Mouse (Mus musculus) heart, postnatal 0 days (tissue): ENCODE results near the gene Kcnk12. TPM values are rescaled to one million over a fixed set of nuclear protein-coding genes. Genes with fewer than 3 reads are reported as not detected.

Experiments
- ATAC-seq: fragments of 200-750 bp; cut with Nextera tagmentation; 2 replicates; pipeline ENCODE4 v1.8.0; 2017; ENCODE audit warnings: low read depth, moderate number of reproducible peaks, moderate library complexity; ENCODE audit not compliant: insufficient read depth
- DNase-seq: peaks from one replicate; pipeline ENCODE4 v3.0.0-alpha.2; 2016; ENCODE audit warnings: low spot score
- H3K27ac ChIP-seq: fragments of 300-500 bp; sonication (generic); 2 replicates; pipeline ENCODE4 v1.5.1; 2014; ENCODE audit warnings: low read depth, mild to moderate bottlenecking
- H3K27me3 ChIP-seq: fragments of 300-500 bp; sonication (generic); 2 replicates; pipeline ENCODE4 v1.6.1; 2014; ENCODE audit warnings: low read length, mixed read lengths; ENCODE audit not compliant: control insufficient read depth, insufficient read depth
- H3K36me3 ChIP-seq: fragments of 300-500 bp; sonication (generic); replicated peaks from 2 replicates; pipeline ENCODE4 v1.6.1; 2014; ENCODE audit warnings: low read length, mixed read lengths; ENCODE audit not compliant: control insufficient read depth, insufficient read depth
- H3K4me1 ChIP-seq: fragments of 300-500 bp; sonication (generic); 2 replicates; pipeline ENCODE4 v1.6.1; 2014; ENCODE audit warnings: antibody characterized with exemption; ENCODE audit not compliant: control insufficient read depth, insufficient read depth
- H3K4me2 ChIP-seq: fragments of 300-500 bp; sonication (generic); 2 replicates; pipeline ENCODE4 v1.6.1; 2014; ENCODE audit warnings: low read depth, mild to moderate bottlenecking, low read length, moderate library complexity
- H3K4me3 ChIP-seq: fragments of 300-500 bp; sonication (generic); 2 replicates; pipeline ENCODE4 v1.5.1; 2014; ENCODE audit warnings: low read depth, low read length
- H3K9ac ChIP-seq: fragments of 300-500 bp; sonication (generic); replicated peaks from 2 replicates; pipeline ENCODE4 v1.6.1; 2014; ENCODE audit warnings: low read depth, low read length, mixed read lengths
- H3K9me3 ChIP-seq: fragments of 300-500 bp; sonication (generic); replicated peaks from 2 replicates; pipeline ENCODE4 v1.6.1; 2016; ENCODE audit warnings: low read length; ENCODE audit not compliant: control insufficient read depth
- CTCF ChIP-seq: IDR thresholded peaks from 2 replicates; pipeline ENCODE4 v1.5.1; 2016; ENCODE audit warnings: antibody characterized with exemption, control low read depth, low read depth
- EP300 ChIP-seq: IDR thresholded peaks from 2 replicates; pipeline ENCODE4 v1.6.1; 2016; ENCODE audit warnings: antibody characterized with exemption, low read depth
- WGBS: fragments of 180-500 bp; shearing (Covaris S2); extraction: QIAGEN DNeasy Blood & Tissue Kit; methylation state at CpG from one replicate; pipeline ENCODE4 v1.1.7; 2014; 5-methylcytosine and 5-hydroxymethylcytosine counted together
- polyA plus RNA-seq: library from polyadenylated mRNA; unstranded; fragments of >200 nt; fragmentation: Nextera tagmentation; extraction: Ambion mirVana; gene quantifications from 2 replicates; pipeline ENCODE4 v1.2.1, GENCODE M21; 2015
- total RNA-seq: library from RNA; depleted of rRNA; stranded (reverse); fragments of >200 nt; gene quantifications from 2 replicates; pipeline ENCODE4 v1.2.3, GENCODE M21; 2014; ENCODE audit warnings: low replicate concordance; rRNA removed

Gene Kcnk12
- total RNA-seq (not detected in 2 replicates), polyA plus RNA-seq (not detected in 2 replicates)

DNA sequence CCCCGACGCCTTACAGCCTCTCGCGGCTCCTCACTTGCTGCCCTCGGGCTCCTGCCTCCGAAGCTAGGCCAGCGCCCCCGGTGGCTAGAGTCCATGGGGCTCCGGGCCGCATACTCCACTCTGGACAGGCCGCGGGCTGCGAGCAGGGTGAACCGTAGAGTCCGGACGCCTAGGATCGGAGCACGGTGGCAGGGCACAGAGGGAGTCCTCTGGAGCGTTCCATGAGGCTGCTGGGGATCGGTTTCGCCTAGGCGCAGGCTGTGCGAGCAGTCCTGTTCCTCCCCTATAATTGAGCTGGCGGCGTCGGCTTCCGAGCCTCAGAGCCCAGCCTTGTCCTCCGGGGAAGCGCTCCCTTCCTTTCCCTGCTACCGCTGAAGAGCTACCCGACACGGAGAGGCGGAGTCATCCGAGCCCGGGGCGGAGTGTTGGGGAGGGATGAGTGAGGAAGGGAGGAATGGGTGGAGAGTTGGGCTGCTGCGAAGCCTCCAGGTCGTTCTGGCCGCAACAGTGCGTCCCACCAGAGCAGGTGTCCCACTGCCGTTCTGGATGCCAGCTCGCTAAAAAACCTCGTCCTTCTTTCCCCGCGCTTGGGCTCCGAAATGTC lies at the start of gene Kcnk12:
Gene Kcnk12 (minus strand): TSS at position 307 of the 604 bp plus-strand sequence.
- H3K36me3 ChIP-seq: no peaks in the 10 kb centered on the region
- TF ChIP-seq CTCF (peak; percentile 8; the same call in 1 of the 2 replicates), EP300 (no peak)
- H3K27ac ChIP-seq: no peak within 1 kb of the TSS
- no peaks in the 10 kb centered on the region for H3K9me3 ChIP-seq
- peak within 1 kb of the TSS; percentile 42 for H3K4me3 ChIP-seq
- no peak for DNase-seq
- under 1% methylated on average over 44 of the region's 46 CpGs for WGBS
- peak within 1 kb of the TSS; percentile 54 for H3K4me2 ChIP-seq
- H3K27me3 ChIP-seq: peaks cover 61% of the 10 kb centered on the region
- no peak within 1 kb of the TSS for H3K9ac ChIP-seq
- ATAC-seq: no peak
- H3K4me1 ChIP-seq: 0 out of 2 replicates have a peak, but pooled peaks cover 9% of the 10 kb centered on the region

DNA sequence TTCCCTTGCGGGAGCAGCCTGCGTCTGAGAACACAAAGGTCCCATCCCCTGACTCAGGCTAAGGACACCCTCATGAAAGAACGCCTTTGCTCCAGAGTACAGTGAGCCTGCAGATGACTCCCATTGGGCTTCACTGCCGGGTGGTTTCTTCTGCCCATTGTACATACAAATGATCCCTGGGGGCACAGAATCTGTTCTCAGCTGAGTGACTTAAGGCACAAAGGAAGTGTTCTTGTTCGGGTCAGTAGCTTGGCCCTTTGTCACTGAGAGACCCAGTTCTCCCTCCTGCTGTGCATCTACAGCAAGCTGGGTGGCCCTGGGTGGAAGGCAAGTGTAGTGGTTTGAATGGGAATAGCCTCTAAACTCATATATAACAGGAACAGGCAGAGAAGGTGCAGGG lies 44.4 kb upstream of the Kcnk12 start:
- Histone ChIP-seq H3K9ac (no peak overlapping the region), H3K27ac (no peak overlapping the region), H3K27me3 (no peaks in the 10 kb centered on the region), H3K36me3 (no peaks in the 10 kb centered on the region), H3K9me3 (0 out of 2 replicates have a peak, but pooled peaks cover 3% of the 10 kb centered on the region), H3K4me2 (no peak overlapping the region), H3K4me3 (no peak overlapping the region), H3K4me1 (no peaks in the 10 kb centered on the region)
- 83% methylated on average over 5 of the region's 5 CpGs for WGBS
- ATAC-seq (no peak), DNase-seq (no peak)
- no peak for TF ChIP-seq EP300

DNA sequence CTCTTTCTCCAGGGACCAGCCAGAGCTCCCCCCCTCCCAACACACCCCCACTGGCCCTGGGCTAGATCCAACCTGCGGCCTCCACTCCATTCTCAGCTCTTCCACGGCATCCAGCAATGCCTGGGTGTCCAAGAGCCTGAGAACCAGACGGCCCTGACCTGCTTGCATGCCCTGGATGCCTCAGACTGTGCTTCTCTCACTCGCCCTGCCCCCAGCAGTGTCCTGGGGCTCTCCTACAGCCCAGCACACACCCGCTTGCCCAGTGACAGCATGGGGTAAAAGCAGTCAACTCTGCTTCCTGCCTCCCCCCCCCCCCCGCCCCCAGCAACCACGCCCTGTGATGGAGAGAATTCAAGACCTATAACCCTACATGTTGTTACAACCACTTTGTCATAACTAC lies 42.3 kb upstream of the Kcnk12 start:
- no peak for DNase-seq
- Histone ChIP-seq H3K4me3 (no peak overlapping the region), H3K9me3 (0 out of 2 replicates have a peak, but pooled peaks cover 3% of the 10 kb centered on the region), H3K27me3 (no peaks in the 10 kb centered on the region), H3K36me3 (no peaks in the 10 kb centered on the region), H3K4me1 (no peaks in the 10 kb centered on the region), H3K4me2 (no peak overlapping the region), H3K27ac (no peak overlapping the region), H3K9ac (no peak overlapping the region)
- TF ChIP-seq EP300 (no peak), CTCF (no peak)
- no peak for ATAC-seq
- 50% methylated on average over 7 of the region's 7 CpGs for WGBS

DNA sequence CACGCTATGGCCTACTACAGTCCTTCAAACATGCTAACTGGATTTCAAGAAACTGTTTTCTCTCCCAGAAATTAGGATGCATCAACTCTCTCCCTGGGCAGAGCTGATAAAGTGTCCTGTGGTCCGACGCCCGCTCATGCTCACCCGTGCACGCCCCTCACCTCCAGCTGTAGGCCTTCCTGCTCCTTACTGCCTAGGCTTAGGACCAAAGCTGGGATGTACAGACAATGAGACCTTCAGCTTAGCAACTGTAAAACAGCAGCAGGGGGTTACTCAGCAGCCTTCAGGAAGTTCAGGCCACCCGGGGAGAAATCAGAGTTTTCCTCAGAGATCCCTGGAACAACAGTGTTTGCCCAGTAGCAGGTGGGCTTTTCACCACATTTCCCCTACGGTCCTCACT lies 37.1 kb upstream of the Kcnk12 start:
- no peaks in the 10 kb centered on the region for H3K36me3 ChIP-seq
- no peak overlapping the region for H3K9ac ChIP-seq
- no peaks in the 10 kb centered on the region for H3K9me3 ChIP-seq
- WGBS: 46% methylated on average over 8 of the region's 8 CpGs
- H3K27ac ChIP-seq: no peak overlapping the region
- H3K4me2 ChIP-seq: no peak overlapping the region
- no peak overlapping the region for H3K4me3 ChIP-seq
- ATAC-seq: no peak
- TF ChIP-seq EP300: no peak
- TF ChIP-seq CTCF: no peak
- DNase-seq: no peak
- no peaks in the 10 kb centered on the region for H3K4me1 ChIP-seq
- no peaks in the 10 kb centered on the region for H3K27me3 ChIP-seq

DNA sequence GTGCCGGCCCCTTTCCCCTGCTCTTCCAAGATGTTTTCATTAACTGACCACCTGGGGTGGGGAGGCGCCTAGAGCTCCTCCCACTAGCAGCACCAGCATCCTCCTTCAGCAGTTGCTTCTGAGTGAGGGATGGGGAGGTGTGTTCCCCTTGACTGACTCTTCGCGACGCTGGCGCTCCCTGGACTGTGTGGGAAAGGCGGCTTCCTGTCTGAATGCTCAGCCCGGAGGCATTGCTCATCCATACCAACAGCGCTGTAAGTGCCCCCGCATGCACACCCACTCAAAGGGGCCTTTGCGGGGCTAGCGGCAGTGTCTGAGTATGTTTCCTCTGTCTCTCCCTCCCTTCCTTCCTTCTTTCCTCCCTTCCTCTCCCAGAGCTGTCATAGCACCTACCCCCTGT lies 29.1 kb upstream of the Kcnk12 start:
- Histone ChIP-seq H3K36me3 (no peaks in the 10 kb centered on the region), H3K4me3 (no peak overlapping the region), H3K4me2 (no peak overlapping the region), H3K4me1 (no peaks in the 10 kb centered on the region), H3K9me3 (no peaks in the 10 kb centered on the region), H3K27me3 (peaks cover 3% of the 10 kb centered on the region; the same call in 1 of the 2 replicates), H3K27ac (no peak overlapping the region), H3K9ac (no peak overlapping the region)
- TF ChIP-seq CTCF (no peak), EP300 (no peak)
- DNase-seq: no peak
- no peak for ATAC-seq
- 12% methylated on average over 12 of the region's 12 CpGs for WGBS
